Mouse (Mus musculus) stomach, postnatal 0 days (tissue): ENCODE results near the gene Iffo1. TPM values are rescaled to one million over a fixed set of nuclear protein-coding genes. Genes with fewer than 3 reads are reported as not detected.

ENCODE experiments used
- ATAC-seq: fragments of 200-750 bp; cut with Nextera tagmentation; 2 replicates; pipeline ENCODE4 v1.8.0; 2017; ENCODE audit not compliant: low FRiP score, low TSS enrichment
- DNase-seq: peaks from one replicate; pipeline ENCODE4 v3.0.0-alpha.2; 2016; ENCODE audit warnings: low spot score
- H3K27ac ChIP-seq: fragments of 300-500 bp; sonication (generic); replicated peaks from 2 replicates; pipeline ENCODE4 v1.5.1; 2014; ENCODE audit warnings: mild to moderate bottlenecking, control low read depth
- H3K27me3 ChIP-seq: fragments of 300-500 bp; sonication (generic); 2 replicates; pipeline ENCODE4 v1.6.1; 2014; ENCODE audit warnings: low read length; ENCODE audit not compliant: control insufficient read depth, insufficient read depth
- H3K36me3 ChIP-seq: fragments of 300-500 bp; sonication (generic); 2 replicates; pipeline ENCODE4 v1.6.1; 2014; ENCODE audit warnings: low read length, mixed read lengths; ENCODE audit not compliant: control insufficient read depth, insufficient read depth
- H3K4me1 ChIP-seq: fragments of 300-500 bp; sonication (generic); replicated peaks from 2 replicates; pipeline ENCODE4 v1.6.1; 2014; ENCODE audit warnings: antibody characterized with exemption; ENCODE audit not compliant: control insufficient read depth, insufficient read depth
- H3K4me2 ChIP-seq: fragments of 300-500 bp; sonication (generic); replicated peaks from 2 replicates; pipeline ENCODE4 v1.6.1; 2014; ENCODE audit warnings: low read depth, mild to moderate bottlenecking, control low read depth, moderate library complexity
- H3K4me3 ChIP-seq: fragments of 300-500 bp; sonication (generic); 2 replicates; pipeline ENCODE4 v1.5.1; 2014; ENCODE audit warnings: low read depth, low read length, control low read depth
- H3K9ac ChIP-seq: fragments of 300-500 bp; sonication (generic); 2 replicates; pipeline ENCODE4 v1.6.1; 2014; ENCODE audit warnings: mild to moderate bottlenecking, low read length, control low read depth, mixed read lengths
- H3K9me3 ChIP-seq: fragments of 300-500 bp; sonication (generic); 2 replicates; pipeline ENCODE4 v1.6.1; 2016; ENCODE audit warnings: low read length; ENCODE audit not compliant: control insufficient read depth
- CTCF ChIP-seq: IDR thresholded peaks from 2 replicates; pipeline ENCODE4 v1.5.1; 2016; ENCODE audit warnings: antibody characterized with exemption, low read depth, mild to moderate bottlenecking, moderate library complexity
- EP300 ChIP-seq: optimal IDR thresholded peaks from 2 replicates; pipeline ENCODE3; 2016; ENCODE audit warnings: antibody characterized with exemption
- WGBS: fragments of 180-500 bp; shearing (Covaris S2); extraction: QIAGEN DNeasy Blood & Tissue Kit; methylation state at CpG from one replicate; pipeline ENCODE4 v1.1.7; 2014; 5-methylcytosine and 5-hydroxymethylcytosine counted together
- polyA plus RNA-seq: library from polyadenylated mRNA; unstranded; fragments of >200 nt; fragmentation: Nextera tagmentation; extraction: Ambion mirVana; gene quantifications from 2 replicates; pipeline ENCODE4 v1.2.1, GENCODE M21; 2015

The Iffo1 gene
- polyA plus RNA-seq, 1 experiment from 2014 or later: 4.4 TPM

DNA sequence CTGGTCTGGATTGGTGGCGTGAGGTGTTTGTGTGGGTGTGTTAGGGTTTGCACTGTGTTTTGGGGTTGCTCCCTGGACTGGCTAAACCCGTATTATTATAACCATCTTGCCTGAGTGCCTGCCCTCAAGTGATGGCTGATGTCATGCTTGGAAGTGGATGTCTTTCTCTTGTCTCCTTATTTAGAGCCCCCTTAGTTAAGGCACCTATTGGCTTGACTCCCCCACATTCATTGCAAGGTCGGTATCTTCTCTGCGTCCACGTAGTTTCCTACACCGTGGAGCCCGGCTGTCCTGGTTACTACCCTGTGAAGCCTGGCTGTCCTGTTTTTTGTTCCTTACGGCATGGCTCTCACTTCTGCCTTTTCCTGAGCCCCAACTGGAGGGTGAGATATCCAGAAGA is 47.1 kb upstream of the Iffo1 start:
- 0 out of 2 replicates have a peak overlapping the region, but pooled peaks have one; percentile 24 for H3K27ac ChIP-seq
- H3K9me3 ChIP-seq: no peaks in the 10 kb centered on the region
- H3K4me2 ChIP-seq: peak overlapping the region; percentile 89
- peak overlapping the region; percentile 88 for H3K9ac ChIP-seq
- DNase-seq: no peak
- H3K27me3 ChIP-seq: no peaks in the 10 kb centered on the region
- peak overlapping the region; percentile 90 for H3K4me3 ChIP-seq
- peaks cover 21% of the 10 kb centered on the region; the same call in 1 of the 2 replicates for H3K4me1 ChIP-seq
- WGBS: 29% methylated on average over 8 of the region's 8 CpGs
- TF ChIP-seq EP300 (no peak), CTCF (no peak)
- H3K36me3 ChIP-seq: peaks cover 21% of the 10 kb centered on the region
- no peak for ATAC-seq

GRCm38 (mm10) chr6:125098513-125098912 is 46.5 kb upstream of the Iffo1 start:
- H3K4me1 ChIP-seq: peaks cover 21% of the 10 kb centered on the region; the same call in 1 of the 2 replicates
- peaks cover 23% of the 10 kb centered on the region for H3K36me3 ChIP-seq
- no peak for ATAC-seq
- H3K4me2 ChIP-seq: peak overlapping the region; percentile 89
- TF ChIP-seq CTCF (no peak), EP300 (no peak)
- no peak for DNase-seq
- H3K27ac ChIP-seq: 0 out of 2 replicates have a peak overlapping the region, but pooled peaks have one; percentile 24
- peak overlapping the region; percentile 90 for H3K4me3 ChIP-seq
- peak overlapping the region; percentile 88 for H3K9ac ChIP-seq
- 45% methylated on average over 3 of the region's 3 CpGs for WGBS
- H3K9me3 ChIP-seq: no peaks in the 10 kb centered on the region
- no peaks in the 10 kb centered on the region for H3K27me3 ChIP-seq

- Histone ChIP-seq H3K36me3 (peaks cover 23% of the 10 kb centered on the region), H3K4me3 (0 out of 2 replicates have a peak overlapping the region, but pooled peaks have one; percentile 13), H3K4me1 (peaks cover 21% of the 10 kb centered on the region; the same call in 1 of the 2 replicates), H3K4me2 (peak overlapping the region; percentile 89), H3K9ac (peak overlapping the region; percentile 41), H3K9me3 (no peaks in the 10 kb centered on the region), H3K27me3 (no peaks in the 10 kb centered on the region), H3K27ac (0 out of 2 replicates have a peak overlapping the region, but pooled peaks have one; percentile 13)
- ATAC-seq (no peak), DNase-seq (no peak)
- 36% methylated on average over 5 of the region's 5 CpGs for WGBS
- TF ChIP-seq EP300 (no peak), CTCF (no peak)
Observed at GRCm38 (mm10) chr6:125099421-125099971, 45.5 kb upstream of the Iffo1 start.

DNA sequence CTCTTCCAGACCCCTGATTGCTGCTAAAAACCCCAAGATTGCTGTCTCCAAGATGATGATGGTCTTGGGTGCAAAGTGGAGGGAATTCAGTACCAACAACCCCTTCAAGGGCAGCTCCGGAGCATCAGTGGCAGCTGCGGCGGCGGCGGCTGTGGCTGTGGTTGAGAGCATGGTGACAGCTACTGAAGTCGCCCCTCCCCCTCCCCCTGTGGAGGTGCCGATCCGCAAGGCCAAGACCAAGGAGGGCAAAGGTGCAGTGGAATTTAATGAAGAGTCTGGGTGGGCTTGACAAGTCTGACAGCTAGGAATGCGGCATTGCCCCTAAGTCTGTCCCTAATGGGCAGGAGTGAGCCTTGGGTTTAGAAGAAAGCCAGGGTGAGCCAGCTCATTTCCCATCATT is 43.6 kb upstream of the Iffo1 start:
- 76% methylated on average over 7 of the region's 9 CpGs for WGBS
- Histone ChIP-seq H3K27ac (no peak overlapping the region), H3K27me3 (no peaks in the 10 kb centered on the region), H3K4me2 (no peak overlapping the region), H3K4me1 (peaks cover 21% of the 10 kb centered on the region; the same call in 1 of the 2 replicates), H3K36me3 (peaks cover 37% of the 10 kb centered on the region), H3K4me3 (no peak overlapping the region), H3K9me3 (no peaks in the 10 kb centered on the region), H3K9ac (no peak overlapping the region)
- ATAC-seq (no peak), DNase-seq (no peak)
- TF ChIP-seq EP300: no peak
- TF ChIP-seq CTCF: no peak

GRCm38 (mm10) chr6:125104223-125104622 is 40.8 kb upstream of the Iffo1 start:
- no peak for DNase-seq
- no peak overlapping the region for H3K4me2 ChIP-seq
- no peak overlapping the region for H3K27ac ChIP-seq
- no peak overlapping the region for H3K9ac ChIP-seq
- H3K27me3 ChIP-seq: no peaks in the 10 kb centered on the region
- no peak for ATAC-seq
- H3K4me3 ChIP-seq: no peak overlapping the region
- H3K36me3 ChIP-seq: peaks cover 60% of the 10 kb centered on the region
- TF ChIP-seq CTCF: no peak
- no peak for TF ChIP-seq EP300
- H3K9me3 ChIP-seq: no peaks in the 10 kb centered on the region
- 0 out of 2 replicates have a peak, but pooled peaks cover 5% of the 10 kb centered on the region for H3K4me1 ChIP-seq
- WGBS: 82% methylated on average over 4 of the region's 4 CpGs

DNA sequence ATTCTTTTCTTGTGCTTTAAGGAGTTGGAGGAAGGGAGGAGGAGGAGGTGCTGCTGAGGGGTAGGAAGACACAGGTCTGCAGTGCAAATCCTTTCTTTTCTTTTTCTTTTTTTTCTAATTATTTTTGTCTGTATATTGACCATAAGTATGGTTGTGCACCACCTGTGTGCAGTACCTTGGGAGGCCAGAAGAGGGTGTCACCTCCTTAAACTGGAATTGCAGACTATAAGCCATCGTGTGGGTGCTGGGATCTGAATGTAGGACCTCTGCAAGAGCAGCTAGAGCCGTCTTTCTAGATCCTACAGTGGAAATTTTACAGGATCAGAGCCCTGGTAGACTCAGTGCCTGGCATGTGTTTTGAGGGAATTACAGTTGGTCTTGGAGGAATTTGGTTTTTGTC is 37.3 kb upstream of the Iffo1 start:
- no peaks in the 10 kb centered on the region for H3K27me3 ChIP-seq
- 94% methylated on average over 2 of the region's 2 CpGs for WGBS
- H3K9me3 ChIP-seq: no peaks in the 10 kb centered on the region
- ATAC-seq (no peak), DNase-seq (no peak)
- TF ChIP-seq CTCF: peak; percentile 42
- TF ChIP-seq EP300: no peak
- H3K4me2 ChIP-seq: no peak overlapping the region
- H3K4me1 ChIP-seq: no peaks in the 10 kb centered on the region
- H3K27ac ChIP-seq: no peak overlapping the region
- H3K36me3 ChIP-seq: peaks cover 67% of the 10 kb centered on the region
- H3K4me3 ChIP-seq: no peak overlapping the region
- H3K9ac ChIP-seq: no peak overlapping the region
